15 mouse cellular contexts compared by ENCODE assay signal in genomic region chr5:67139052-67140015, GRCm38 (mm10). TPM values are rescaled to one million over a fixed set of nuclear protein-coding genes. Genes with fewer than 3 reads are reported as not detected.
DNase-seq lines count a peak whose midpoint lies in the region; ATAC-seq lines count a peak whose summit lies in the region.
"Had no signal": no experiment of that assay in that cellular context is flagged by ENCODE, and none has a peak within 500 bp of the region (broad histone marks: within the 10 kb centered on the region; RNA-seq: fewer than 3 reads in every experiment).

No protein-coding gene starts in this region.

- WGBS in forebrain, embryonic 16.5 days: 26% methylated on average over 25 of the region's 25 CpGs
- WGBS in midbrain, embryonic 12.5 days: 28% methylated on average over 25 of the region's 25 CpGs

- peaks cover 12% of the 10 kb centered on the region for H3K4me1 ChIP-seq in forebrain, embryonic 16.5 days (replicated peaks; ENCODE audit: control insufficient read depth, insufficient read depth, low read length)
- H3K4me1 ChIP-seq in midbrain, embryonic 12.5 days: peaks cover 24% of the 10 kb centered on the region
- H3K4me1 ChIP-seq: heart, embryonic 12.5 days had no signal

- no peaks in the 10 kb centered on the region for H3K36me3 ChIP-seq in forebrain, embryonic 16.5 days (ENCODE audit: control insufficient read depth, insufficient read depth)
- no peaks in the 10 kb centered on the region for H3K36me3 ChIP-seq in midbrain, embryonic 12.5 days
- H3K36me3 ChIP-seq: heart, embryonic 12.5 days; limb, embryonic 12.5 days had no signal

- DNase-seq in cerebellum, postnatal 14 days: peak; percentile 10 to 22
- DNase-seq in cerebellum, adult 9-10 months: no peak
- DNase-seq in retina, embryonic 14.5 days (ENCODE audit: low spot score): peak; percentile 70
- DNase-seq in left cerebral cortex, postnatal 36 days (ENCODE audit: low spot score in 2 of 2): no peak
- no peak for DNase-seq in urinary bladder, postnatal 25 days (ENCODE audit: low spot score)
- no peak for DNase-seq in Muller cell, postnatal 12 days (ENCODE audit: inconsistent ontology term)
- DNase-seq: lung, embryonic 14.5 days had no signal

- no peaks in the 10 kb centered on the region for H3K9me3 ChIP-seq in forebrain, embryonic 16.5 days (ENCODE audit: control insufficient read depth, low read length)
- H3K9me3 ChIP-seq in midbrain, embryonic 12.5 days: no peaks in the 10 kb centered on the region
- H3K9me3 ChIP-seq: heart, embryonic 12.5 days; limb, embryonic 12.5 days had no signal

- H3K27ac ChIP-seq in forebrain, embryonic 16.5 days (ENCODE audit: low read length): no peak overlapping the region
- peak overlapping the region; percentile 54 for H3K27ac ChIP-seq in midbrain, embryonic 12.5 days (replicated peaks)
- H3K27ac ChIP-seq: limb, embryonic 12.5 days had no signal

- H3K27me3 ChIP-seq in forebrain, embryonic 16.5 days (replicated peaks; ENCODE audit: control insufficient read depth, insufficient read depth, low read length): peaks cover 2% of the 10 kb centered on the region; the same call in 1 of the 2 replicates
- peaks cover 30% of the 10 kb centered on the region for H3K27me3 ChIP-seq in midbrain, embryonic 12.5 days

- H3K4me3 ChIP-seq in forebrain, embryonic 16.5 days (replicated peaks; ENCODE audit: low read length): 0 out of 2 replicates have a peak overlapping the region, but pooled peaks have one; percentile 1
- H3K4me3 ChIP-seq in midbrain, embryonic 12.5 days: no peak overlapping the region
- H3K4me3 ChIP-seq: heart, embryonic 12.5 days; limb, embryonic 12.5 days; myocyte had no signal

- 0 out of 2 replicates have a peak overlapping the region, but pooled peaks have one; percentile 13 for H3K9ac ChIP-seq in forebrain, embryonic 16.5 days (replicated peaks; ENCODE audit: low read depth, low read length)
- H3K9ac ChIP-seq in midbrain, embryonic 12.5 days (replicated peaks): no peak overlapping the region
- H3K9ac ChIP-seq: heart, embryonic 12.5 days; limb, embryonic 12.5 days; lung, embryonic 14.5 days had no signal

- intact Hi-C loops in left cerebral cortex, postnatal 36 days (cut with DNase I): no loop called here

- no peak for ATAC-seq in forebrain, embryonic 16.5 days
- peak; percentile 59; the same call in 1 of the 2 replicates for ATAC-seq in midbrain, embryonic 12.5 days (ENCODE audit: low FRiP score, low read depth)
- ATAC-seq: inflammation-experienced regulatory T-cells, adult 6 months had no signal

- H3K4me2 ChIP-seq in forebrain, embryonic 16.5 days (ENCODE audit: low read length): peak overlapping the region; percentile 25
- H3K4me2 ChIP-seq in midbrain, embryonic 12.5 days (replicated peaks): peak overlapping the region; percentile 35
- H3K4me2 ChIP-seq: heart, embryonic 12.5 days; limb, embryonic 12.5 days; lung, embryonic 14.5 days had no signal

RNA-seq across cellular contexts. Expression of gene Phox2b, which starts 40.2 kb away (rescaled TPM):
- not detected in 2 replicates for polyA plus RNA-seq in forebrain, embryonic 16.5 days (2015; fragmentation: Nextera tagmentation; extraction: Ambion mirVana)
- polyA plus RNA-seq in midbrain, embryonic 12.5 days (2016; fragmentation: Nextera tagmentation; extraction: Ambion mirVana): 0.52 and 1.1 TPM in 2 replicates
- not detected for total RNA-seq in left cerebral cortex, postnatal 36 days (2021)
- total RNA-seq: layer of hippocampus, adult 8-10 months; MEL had no signal
- polyA plus RNA-seq: heart, embryonic 12.5 days; myocyte had no signal

Comparison
In these comparisons a context has a peak if more than half of its experiments do, and no peak if none do; other contexts are left out.
1. DNase-seq: peak in cerebellum, postnatal 14 days (2 of 2) and retina, embryonic 14.5 days (single experiment); none in cerebellum, adult 9-10 months (single experiment), left cerebral cortex, postnatal 36 days (0 of 2), urinary bladder, postnatal 25 days (single experiment) and Muller cell, postnatal 12 days (single experiment).